Comparison of ENCODE assay signal across 17 mouse cellular contexts in genomic region chr8:90166639-90167038, GRCm38 (mm10).
"Had no signal": no experiment of that assay in that cellular context is flagged by ENCODE, and none has a peak within 500 bp of the region (broad histone marks: within the 10 kb centered on the region; RNA-seq: fewer than 3 reads in every experiment).

No protein-coding gene starts in this region.

- DNase-seq: lung, adult 2 months; lung, postnatal 14 days; lung, postnatal 36 days; right cerebral cortex, postnatal 14 days; thymus, adult 2 months; thymus, postnatal 25 days; thymus, postnatal 4 days had no signal

- H3K4me1 ChIP-seq: lung, embryonic 15.5 days; megakaryocyte, embryonic 14.5 days; midbrain, embryonic 13.5 days; midbrain, embryonic 15.5 days; neural tube, embryonic 12.5 days; stomach, embryonic 15.5 days had no signal

- H3K4me3 ChIP-seq: lung, embryonic 15.5 days; megakaryocyte, embryonic 14.5 days; midbrain, embryonic 13.5 days; midbrain, embryonic 15.5 days; neural tube, embryonic 12.5 days; stomach, embryonic 15.5 days had no signal

- H3K9ac ChIP-seq: lung, embryonic 15.5 days; midbrain, embryonic 13.5 days; midbrain, embryonic 15.5 days; neural tube, embryonic 12.5 days; stomach, embryonic 15.5 days had no signal

- H3K9me3 ChIP-seq: lung, embryonic 15.5 days; megakaryocyte, embryonic 14.5 days; midbrain, embryonic 13.5 days; midbrain, embryonic 15.5 days; neural tube, embryonic 12.5 days; stomach, embryonic 15.5 days had no signal

- H3K4me2 ChIP-seq: lung, embryonic 15.5 days; midbrain, embryonic 11.5 days; midbrain, embryonic 13.5 days; midbrain, embryonic 15.5 days; neural tube, embryonic 12.5 days; stomach, embryonic 15.5 days had no signal

- H3K27me3 ChIP-seq: lung, embryonic 15.5 days; megakaryocyte, embryonic 14.5 days; midbrain, embryonic 13.5 days; midbrain, embryonic 15.5 days; neural tube, embryonic 12.5 days; stomach, embryonic 15.5 days had no signal

- ATAC-seq: lung, postnatal 0 days; midbrain, embryonic 13.5 days; midbrain, embryonic 15.5 days had no signal

- H3K27ac ChIP-seq: lung, embryonic 15.5 days; macrophage; midbrain, embryonic 13.5 days; midbrain, embryonic 15.5 days; neural tube, embryonic 12.5 days; stomach, embryonic 15.5 days; stomach, postnatal 0 days had no signal

- H3K36me3 ChIP-seq: lung, embryonic 15.5 days; midbrain, embryonic 13.5 days; midbrain, embryonic 15.5 days; neural tube, embryonic 12.5 days; stomach, embryonic 15.5 days had no signal
